In genomic region chr12:36165299-36165698, GRCm38 (mm10) we compare ENCODE assay signal across 20 mouse cellular contexts. TPM values are rescaled to one million over a fixed set of nuclear protein-coding genes. Genes with fewer than 3 reads are reported as not detected.
DNase-seq lines count a peak whose midpoint lies in the region; ATAC-seq and TF ChIP-seq lines count a peak whose summit lies in the region.
"Had no signal": no experiment of that assay in that cellular context is flagged by ENCODE, and none has a peak within 500 bp of the region (broad histone marks: within the 10 kb centered on the region; RNA-seq: fewer than 3 reads in every experiment).

No protein-coding gene starts in this region.

- H3K4me2 ChIP-seq in lung, embryonic 16.5 days (ENCODE audit: low read depth, low read length): no peak overlapping the region
- H3K4me2 ChIP-seq in intestine, postnatal 0 days (replicated peaks; ENCODE audit: low read depth): no peak overlapping the region
- H3K4me2 ChIP-seq in stomach, embryonic 14.5 days (replicated peaks; ENCODE audit: low read depth, low read length): no peak overlapping the region
- H3K4me2 ChIP-seq in hindbrain, embryonic 12.5 days (replicated peaks): no peak overlapping the region
- H3K4me2 ChIP-seq in midbrain, embryonic 15.5 days: no peak overlapping the region
- H3K4me2 ChIP-seq: embryonic facial prominence, embryonic 13.5 days; forebrain, embryonic 12.5 days; heart, embryonic 12.5 days had no signal

- DNase-seq in lung, postnatal 14 days: no peak
- peak; percentile 53 for DNase-seq in yolk sac, embryonic 10.5 days (ENCODE audit: low spot score)
- no peak for DNase-seq in embryo, embryonic 10 days (ENCODE audit: low spot score)
- DNase-seq: adrenal gland, postnatal 10 days; cerebellum, adult 11 months; cerebellum, adult 8-10 months; gastrocnemius, postnatal 10 days; heart, adult 18-20 months; heart, postnatal 36 days had no signal

- no peak overlapping the region for H3K4me3 ChIP-seq in lung, embryonic 16.5 days (ENCODE audit: low read length)
- no peak overlapping the region for H3K4me3 ChIP-seq in intestine, postnatal 0 days (ENCODE audit: low read depth, low read length)
- no peak overlapping the region for H3K4me3 ChIP-seq in stomach, embryonic 14.5 days (ENCODE audit: low read depth, low read length)
- H3K4me3 ChIP-seq in hindbrain, embryonic 12.5 days: no peak overlapping the region
- H3K4me3 ChIP-seq in midbrain, embryonic 15.5 days: no peak overlapping the region
- H3K4me3 ChIP-seq: embryonic facial prominence, embryonic 13.5 days; forebrain, embryonic 12.5 days; heart, embryonic 12.5 days had no signal

- no peaks in the 10 kb centered on the region for H3K4me1 ChIP-seq in lung, embryonic 16.5 days (replicated peaks; ENCODE audit: control insufficient read depth, insufficient read depth, low read length)
- H3K4me1 ChIP-seq in intestine, postnatal 0 days (replicated peaks; ENCODE audit: control insufficient read depth, insufficient read depth, low read length): 0 out of 2 replicates have a peak, but pooled peaks cover 7% of the 10 kb centered on the region
- H3K4me1 ChIP-seq in stomach, embryonic 14.5 days (ENCODE audit: control insufficient read depth, insufficient read depth, low read length): no peaks in the 10 kb centered on the region
- no peaks in the 10 kb centered on the region for H3K4me1 ChIP-seq in hindbrain, embryonic 12.5 days
- 0 out of 2 replicates have a peak, but pooled peaks cover 3% of the 10 kb centered on the region for H3K4me1 ChIP-seq in midbrain, embryonic 15.5 days
- H3K4me1 ChIP-seq: forebrain, embryonic 12.5 days had no signal

- no peak overlapping the region for H3K9ac ChIP-seq in lung, embryonic 16.5 days (ENCODE audit: low read length)
- no peak overlapping the region for H3K9ac ChIP-seq in intestine, postnatal 0 days (ENCODE audit: low read depth, low read length)
- no peak overlapping the region for H3K9ac ChIP-seq in stomach, embryonic 14.5 days (replicated peaks; ENCODE audit: low read depth, low read length)
- no peak overlapping the region for H3K9ac ChIP-seq in hindbrain, embryonic 12.5 days
- H3K9ac ChIP-seq in midbrain, embryonic 15.5 days: no peak overlapping the region
- H3K9ac ChIP-seq: embryonic facial prominence, embryonic 13.5 days; forebrain, embryonic 12.5 days; heart, embryonic 12.5 days had no signal

- WGBS in lung, embryonic 16.5 days: 45% methylated on average over 1 of the region's 1 CpGs
- 40% methylated on average over 1 of the region's 1 CpGs for WGBS in intestine, postnatal 0 days
- WGBS in stomach, embryonic 14.5 days: 25% methylated on average over 1 of the region's 1 CpGs
- WGBS in hindbrain, embryonic 12.5 days: 46% methylated on average over 1 of the region's 1 CpGs
- 30% methylated on average over 1 of the region's 1 CpGs for WGBS in midbrain, embryonic 15.5 days

- H3K27me3 ChIP-seq in lung, embryonic 16.5 days (ENCODE audit: control insufficient read depth, insufficient read depth, low read depth, low read length): no peaks in the 10 kb centered on the region
- H3K27me3 ChIP-seq in intestine, postnatal 0 days (replicated peaks; ENCODE audit: control insufficient read depth, insufficient read depth, low read length): no peaks in the 10 kb centered on the region
- no peaks in the 10 kb centered on the region for H3K27me3 ChIP-seq in stomach, embryonic 14.5 days (ENCODE audit: control insufficient read depth, insufficient read depth, low read length)
- no peaks in the 10 kb centered on the region for H3K27me3 ChIP-seq in hindbrain, embryonic 12.5 days
- H3K27me3 ChIP-seq in midbrain, embryonic 15.5 days (replicated peaks): no peaks in the 10 kb centered on the region
- H3K27me3 ChIP-seq: embryonic facial prominence, embryonic 13.5 days; forebrain, embryonic 12.5 days; heart, embryonic 12.5 days had no signal

- H3K9me3 ChIP-seq in lung, embryonic 16.5 days (ENCODE audit: control insufficient read depth, low read length): no peaks in the 10 kb centered on the region
- H3K9me3 ChIP-seq in intestine, postnatal 0 days (ENCODE audit: control insufficient read depth): no peaks in the 10 kb centered on the region
- no peaks in the 10 kb centered on the region for H3K9me3 ChIP-seq in stomach, embryonic 14.5 days (ENCODE audit: control insufficient read depth, low read depth, low read length)
- H3K9me3 ChIP-seq in hindbrain, embryonic 12.5 days (replicated peaks): no peaks in the 10 kb centered on the region
- H3K9me3 ChIP-seq in midbrain, embryonic 15.5 days: no peaks in the 10 kb centered on the region
- H3K9me3 ChIP-seq: embryonic facial prominence, embryonic 13.5 days; forebrain, embryonic 12.5 days; G1E; heart, embryonic 12.5 days had no signal

- 0 out of 2 replicates have a peak overlapping the region, but pooled peaks have one; percentile 13 for H3K27ac ChIP-seq in lung, embryonic 16.5 days (ENCODE audit: low read length)
- H3K27ac ChIP-seq in intestine, postnatal 0 days (ENCODE audit: low read depth, low read length): no peak overlapping the region
- H3K27ac ChIP-seq in stomach, embryonic 14.5 days (ENCODE audit: low read length): no peak overlapping the region
- no peak overlapping the region for H3K27ac ChIP-seq in hindbrain, embryonic 12.5 days
- no peak overlapping the region for H3K27ac ChIP-seq in midbrain, embryonic 15.5 days
- H3K27ac ChIP-seq: embryonic facial prominence, embryonic 13.5 days; forebrain, embryonic 12.5 days had no signal

- H3K36me3 ChIP-seq in lung, embryonic 16.5 days (ENCODE audit: control insufficient read depth, insufficient read depth, low read length): no peaks in the 10 kb centered on the region; the same call in 1 of the 2 replicates
- H3K36me3 ChIP-seq in intestine, postnatal 0 days (ENCODE audit: control insufficient read depth, insufficient read depth): peaks cover 10% of the 10 kb centered on the region; the same call in 1 of the 2 replicates
- peaks cover 4% of the 10 kb centered on the region; the same call in 1 of the 2 replicates for H3K36me3 ChIP-seq in stomach, embryonic 14.5 days (ENCODE audit: control insufficient read depth, insufficient read depth, low read length)
- 0 out of 2 replicates have a peak, but pooled peaks cover under 1% of the 10 kb centered on the region for H3K36me3 ChIP-seq in hindbrain, embryonic 12.5 days
- H3K36me3 ChIP-seq in midbrain, embryonic 15.5 days (replicated peaks): 0 out of 2 replicates have a peak, but pooled peaks cover 2% of the 10 kb centered on the region

- no peak for TF ChIP-seq CTCF in intestine, postnatal 0 days (IDR thresholded peaks at IDR 0.05; ENCODE audit: low read depth)

- ATAC-seq in lung, embryonic 16.5 days (ENCODE audit: low read depth): no peak
- ATAC-seq in intestine, postnatal 0 days: peak; percentile 83
- ATAC-seq in stomach, embryonic 14.5 days (ENCODE audit: insufficient number of reproducible peaks, insufficient read depth, low FRiP score, low read depth): peak; percentile 61; the same call in 1 of the 2 replicates
- ATAC-seq in hindbrain, embryonic 12.5 days (ENCODE audit: low FRiP score): no peak
- no peak for ATAC-seq in midbrain, embryonic 15.5 days (replicated peaks)
- ATAC-seq: forebrain, embryonic 16.5 days; hindbrain, embryonic 16.5 days had no signal

RNA-seq across cellular contexts. Expression of gene Bzw2, which starts 7.4 kb away (rescaled TPM):
- 132 and 157 TPM in 2 replicates for polyA plus RNA-seq in lung, embryonic 16.5 days (2015; fragmentation: Nextera tagmentation; extraction: Ambion mirVana)
- polyA plus RNA-seq in intestine, postnatal 0 days (2015; fragmentation: Nextera tagmentation; extraction: Ambion mirVana): 71.9 and 75.3 TPM in 2 replicates
- 228 and 255 TPM in 2 replicates for polyA plus RNA-seq in stomach, embryonic 14.5 days (2014; fragmentation: Nextera tagmentation; extraction: Ambion mirVana)
- polyA plus RNA-seq in hindbrain, embryonic 12.5 days (2016; fragmentation: Nextera tagmentation; extraction: Ambion mirVana): 314 and 322 TPM in 2 replicates
- polyA plus RNA-seq in midbrain, embryonic 15.5 days (2015; fragmentation: Nextera tagmentation; extraction: Ambion mirVana): 373 and 395 TPM in 2 replicates

RNA-seq across cellular contexts. Expression of gene Ankmy2, which starts 8.4 kb away (rescaled TPM):
- polyA plus RNA-seq in lung, embryonic 16.5 days (2015; fragmentation: Nextera tagmentation; extraction: Ambion mirVana): 36.9 and 39.2 TPM in 2 replicates
- 25.8 and 26.6 TPM in 2 replicates for polyA plus RNA-seq in intestine, postnatal 0 days (2015; fragmentation: Nextera tagmentation; extraction: Ambion mirVana)
- 44.7 and 51.3 TPM in 2 replicates for polyA plus RNA-seq in stomach, embryonic 14.5 days (2014; fragmentation: Nextera tagmentation; extraction: Ambion mirVana)
- polyA plus RNA-seq in hindbrain, embryonic 12.5 days (2016; fragmentation: Nextera tagmentation; extraction: Ambion mirVana): 34.5 and 38.4 TPM in 2 replicates
- 67.8 and 77.3 TPM in 2 replicates for polyA plus RNA-seq in midbrain, embryonic 15.5 days (2015; fragmentation: Nextera tagmentation; extraction: Ambion mirVana)

Comparison
In these comparisons a context has a peak if more than half of its experiments do, and no peak if none do; other contexts are left out.
1. ATAC-seq: peak in intestine, postnatal 0 days (single experiment) and stomach, embryonic 14.5 days (single experiment); none in lung, embryonic 16.5 days (single experiment), hindbrain, embryonic 12.5 days (single experiment) and midbrain, embryonic 15.5 days (single experiment).